Mouse (Mus musculus): ENCODE data around the gene Gm20909.
"Not testable (repeated sequence)": the region's sequence is repeated elsewhere in the genome, so short reads cannot be mapped to it uniquely, and the experiment has no call there.

The Gm20909 gene

DNA sequence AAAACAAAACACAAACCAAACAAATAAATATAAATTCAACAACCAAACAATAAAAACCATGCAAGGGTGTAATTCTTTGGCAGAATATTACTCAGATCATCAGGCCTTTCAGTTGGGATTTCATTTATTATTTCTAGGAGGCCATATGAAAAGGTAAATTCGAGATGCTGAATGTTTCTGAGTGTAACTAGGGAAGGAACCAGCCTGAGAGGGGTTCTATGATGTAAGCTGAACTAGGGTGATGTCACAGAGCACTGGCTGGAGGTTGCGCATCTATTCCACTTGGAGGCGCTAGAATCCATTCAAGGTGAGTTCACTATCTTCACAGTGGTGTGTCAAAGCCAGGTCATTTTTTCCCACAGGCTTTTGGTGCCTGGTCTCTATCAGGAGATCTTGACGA is at the start of gene Gm20909:
TSS of gene Gm20909 (plus strand) at position 301 of the 400 bp plus-strand sequence.
- not testable (repeated sequence) for DNase-seq
